Mouse (Mus musculus) erythroblast, embryonic 14.5 days (primary cell): ENCODE results near the gene Il27. TPM values are rescaled to one million over a fixed set of nuclear protein-coding genes. Genes with fewer than 3 reads are reported as not detected.

Experiments used
- H3K27me3 ChIP-seq: 2 replicates; pipeline ENCODE4 v1.6.1; 2012; ENCODE audit warnings: inconsistent platforms; ENCODE audit not compliant: control insufficient read depth
- H3K36me3 ChIP-seq: 2 replicates; pipeline ENCODE4 v1.6.1; 2012; ENCODE audit warnings: mild to moderate bottlenecking, inconsistent platforms; ENCODE audit not compliant: control insufficient read depth
- H3K4me1 ChIP-seq: 2 replicates; pipeline ENCODE4 v1.6.1; 2012; ENCODE audit warnings: inconsistent platforms; ENCODE audit not compliant: control insufficient read depth
- H3K4me3 ChIP-seq: replicated peaks from 2 replicates; pipeline ENCODE3; 2012; ENCODE audit warnings: moderate library complexity, mild to moderate bottlenecking, inconsistent platforms
- H3K9me3 ChIP-seq: 2 replicates; pipeline ENCODE4 v1.6.1; 2012; ENCODE audit warnings: low read length, inconsistent platforms, mixed read lengths; ENCODE audit not compliant: control insufficient read depth
- GATA1 ChIP-seq: IDR thresholded peaks from 2 replicates; pipeline ENCODE4 v1.6.1; 2012; ENCODE audit warnings: low read length, inconsistent platforms, mixed read lengths
- TAL1 ChIP-seq: IDR thresholded peaks from 3 replicates; pipeline ENCODE4 v1.6.1; 2012; ENCODE audit warnings: low read length, inconsistent platforms, mixed read lengths
- polyA plus RNA-seq: library from polyadenylated mRNA; stranded (reverse); fragments of >175 nt; gene quantifications from 2 replicates; pipeline ENCODE4 v1.2.3, GENCODE M21; 2012

Il27 gene
- polyA plus RNA-seq, 1 experiment, result not detected

- no peaks in the 10 kb centered on the region for H3K9me3 ChIP-seq
- H3K36me3 ChIP-seq, result no peaks in the 10 kb centered on the region
- peaks cover 17% of the 10 kb centered on the region for H3K4me1 ChIP-seq
- TF ChIP-seq TAL1 (no peak), GATA1 (no peak)
- no peak within 1 kb of the TSS for H3K4me3 ChIP-seq
- H3K27me3 ChIP-seq, result peaks cover 31% of the 10 kb centered on the region
These were observed 9.0 kb downstream of the Il27 start, which contains the start of gene Cln3 for GRCm38 (mm10) chr7:126585717-126586116. TSS of gene Cln3 (minus strand) at chr7:126585817.

DNA sequence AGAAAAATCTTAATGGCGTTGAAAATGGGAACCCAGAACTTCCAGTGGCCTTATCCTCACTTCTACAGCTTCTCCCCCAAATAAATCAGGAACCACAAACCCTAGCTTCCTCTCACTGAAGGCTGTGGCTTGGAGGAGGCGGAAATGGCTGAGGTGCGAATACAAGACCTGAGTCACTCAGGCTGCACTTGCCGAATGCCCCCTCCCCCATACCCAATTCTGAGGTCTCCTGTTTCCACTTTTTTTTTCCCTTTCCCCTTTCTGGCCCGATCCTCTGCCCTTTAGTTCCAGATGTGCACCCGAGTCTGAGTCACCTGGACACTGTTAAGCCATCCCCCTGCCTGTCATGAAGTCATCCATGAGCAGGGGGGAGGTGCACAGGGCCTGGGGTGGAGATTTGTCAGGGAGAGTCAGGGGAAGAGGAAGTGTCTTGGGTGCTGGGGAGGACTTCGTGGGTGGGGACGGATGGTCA is 10.2 kb downstream of the Il27 start, which contains the start of gene Apobr:
Gene Apobr (plus strand): TSS at position 437 of the 472 bp plus-strand sequence.
- peaks cover 31% of the 10 kb centered on the region for H3K27me3 ChIP-seq
- H3K9me3 ChIP-seq, result no peaks in the 10 kb centered on the region
- H3K4me3 ChIP-seq, result peak within 1 kb of the TSS; percentile 75
- TF ChIP-seq GATA1, result no peak
- H3K4me1 ChIP-seq, result peaks cover 17% of the 10 kb centered on the region
- H3K36me3 ChIP-seq, result no peaks in the 10 kb centered on the region; the same call in 1 of the 2 replicates

DNA sequence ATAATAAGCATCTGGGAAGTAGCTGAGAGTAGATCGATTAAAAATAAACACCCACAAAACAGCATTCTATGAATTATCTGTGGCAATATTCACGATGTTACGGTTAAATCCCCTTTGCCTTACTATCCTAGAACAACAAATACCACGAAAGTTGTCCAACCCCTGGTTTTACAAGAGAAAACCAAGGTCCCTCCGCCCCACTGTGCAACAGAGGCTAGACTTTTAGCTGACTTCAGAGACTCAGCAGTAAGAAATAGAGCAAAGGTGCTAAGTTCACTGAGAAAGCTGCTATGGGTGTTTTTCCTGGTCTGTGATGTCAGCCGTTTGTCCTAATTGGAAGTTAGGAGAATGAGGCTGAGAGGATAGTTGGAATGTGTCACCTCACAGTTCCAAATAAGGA is 11.0 kb downstream of the Il27 start:
- H3K27me3 ChIP-seq, result peaks cover 31% of the 10 kb centered on the region
- no peaks in the 10 kb centered on the region for H3K9me3 ChIP-seq
- no peaks in the 10 kb centered on the region; the same call in 1 of the 2 replicates for H3K36me3 ChIP-seq
- peaks cover 17% of the 10 kb centered on the region for H3K4me1 ChIP-seq
- TF ChIP-seq TAL1 (no peak), GATA1 (no peak)
- H3K4me3 ChIP-seq, result peak overlapping the region; percentile 75

DNA sequence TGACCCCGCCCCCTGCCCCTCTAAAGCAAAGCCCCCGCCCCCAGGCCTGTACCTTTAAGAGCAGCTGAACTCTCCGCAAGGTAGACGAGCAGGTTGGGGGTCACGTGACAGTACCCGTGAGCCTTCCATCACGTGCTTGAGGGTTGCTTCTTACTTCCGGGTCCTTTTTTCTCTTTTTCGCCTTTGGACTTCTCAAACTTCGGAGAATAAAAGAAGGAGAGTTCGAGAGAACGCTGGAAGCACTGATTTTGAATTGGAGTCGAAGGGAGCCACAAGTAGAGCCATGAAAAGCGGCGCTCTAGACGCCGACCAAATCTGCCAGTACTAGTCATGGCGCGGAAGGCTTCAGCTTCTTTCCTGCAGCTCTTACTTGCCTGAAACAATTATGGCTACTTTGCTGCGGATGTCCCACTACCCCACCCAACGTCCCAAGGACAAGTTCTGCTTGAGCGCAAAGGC is 11.5 kb downstream of the Il27 start:
- Histone ChIP-seq H3K27me3 (peaks cover 31% of the 10 kb centered on the region), H3K4me3 (peak overlapping the region; percentile 75), H3K9me3 (no peaks in the 10 kb centered on the region), H3K4me1 (peaks cover 17% of the 10 kb centered on the region), H3K36me3 (no peaks in the 10 kb centered on the region; the same call in 1 of the 2 replicates)
- TF ChIP-seq GATA1 (no peak), TAL1 (no peak)

DNA sequence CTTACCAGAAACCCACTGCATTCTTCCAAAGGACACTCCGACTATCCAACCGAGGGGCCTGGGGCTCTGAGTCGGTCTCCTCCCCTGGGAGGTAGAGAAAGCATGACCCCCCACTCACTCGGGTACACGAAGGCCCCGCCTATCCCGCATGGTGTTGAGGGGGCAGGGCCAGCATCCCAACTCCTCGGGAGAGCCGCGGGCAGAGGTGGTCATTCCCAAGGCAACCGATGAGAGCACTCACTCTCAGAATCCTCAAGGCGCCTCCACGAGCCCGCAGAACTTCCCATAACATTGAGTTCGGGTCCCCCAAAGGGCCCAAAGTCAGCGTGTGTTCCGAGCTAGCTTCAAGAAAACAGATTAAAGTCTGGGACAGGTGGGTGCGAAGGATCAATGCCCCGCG is 12.0 kb downstream of the Il27 start:
- TF ChIP-seq GATA1 (no peak), TAL1 (no peak)
- peaks cover 17% of the 10 kb centered on the region for H3K4me1 ChIP-seq
- no peaks in the 10 kb centered on the region for H3K9me3 ChIP-seq
- peak overlapping the region; percentile 75 for H3K4me3 ChIP-seq
- H3K27me3 ChIP-seq, result peaks cover 31% of the 10 kb centered on the region
- no peaks in the 10 kb centered on the region; the same call in 1 of the 2 replicates for H3K36me3 ChIP-seq

DNA sequence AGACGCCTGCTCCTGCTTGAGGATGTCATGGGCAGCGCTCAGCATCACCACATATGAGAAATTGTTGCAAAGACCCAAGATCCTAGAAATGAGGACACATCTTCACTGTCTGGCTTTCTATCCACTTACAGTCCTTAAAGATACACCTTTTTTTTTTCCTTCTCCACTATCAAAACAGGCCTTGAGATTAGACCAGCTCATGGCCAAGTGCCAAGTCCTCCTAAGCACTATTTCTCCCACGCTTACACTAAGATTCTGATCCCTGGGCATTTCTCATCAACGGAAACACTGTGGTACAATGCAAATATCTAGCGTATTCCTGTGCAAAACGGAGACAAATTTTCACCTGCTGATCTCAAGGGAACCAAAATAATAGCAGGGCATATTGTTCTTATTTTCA is 13.1 kb downstream of the Il27 start:
- H3K36me3 ChIP-seq, result no peaks in the 10 kb centered on the region; the same call in 1 of the 2 replicates
- TF ChIP-seq TAL1, result no peak
- TF ChIP-seq GATA1, result no peak
- H3K9me3 ChIP-seq, result no peaks in the 10 kb centered on the region
- peaks cover 21% of the 10 kb centered on the region for H3K27me3 ChIP-seq
- H3K4me3 ChIP-seq, result no peak overlapping the region
- peaks cover 17% of the 10 kb centered on the region for H3K4me1 ChIP-seq

DNA sequence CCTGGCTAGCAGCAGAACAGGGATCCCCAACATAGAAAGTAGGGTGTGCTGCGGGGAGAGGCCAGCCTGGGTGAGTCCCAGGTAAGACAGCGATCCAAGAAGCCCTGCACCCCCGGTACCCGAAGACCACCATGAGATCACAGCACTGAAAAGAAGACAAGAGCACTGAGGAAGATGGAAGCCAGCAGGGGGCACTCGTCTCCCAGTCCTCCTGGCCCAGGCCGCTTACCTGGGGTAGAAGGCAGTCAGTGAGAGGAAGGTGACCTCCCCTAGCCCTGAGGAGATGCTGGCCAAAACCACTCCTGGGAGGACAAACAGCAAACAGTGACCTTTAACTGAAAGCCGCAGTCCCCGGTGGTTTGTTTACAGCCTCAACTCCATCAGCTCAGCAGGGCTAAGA is 15.6 kb downstream of the Il27 start:
- peaks cover 2% of the 10 kb centered on the region; the same call in 1 of the 2 replicates for H3K36me3 ChIP-seq
- TF ChIP-seq TAL1 (no peak), GATA1 (no peak)
- no peak overlapping the region for H3K4me3 ChIP-seq
- peaks cover 17% of the 10 kb centered on the region for H3K4me1 ChIP-seq
- H3K9me3 ChIP-seq, result no peaks in the 10 kb centered on the region
- H3K27me3 ChIP-seq, result peaks cover under 1% of the 10 kb centered on the region; the same call in 1 of the 2 replicates

DNA sequence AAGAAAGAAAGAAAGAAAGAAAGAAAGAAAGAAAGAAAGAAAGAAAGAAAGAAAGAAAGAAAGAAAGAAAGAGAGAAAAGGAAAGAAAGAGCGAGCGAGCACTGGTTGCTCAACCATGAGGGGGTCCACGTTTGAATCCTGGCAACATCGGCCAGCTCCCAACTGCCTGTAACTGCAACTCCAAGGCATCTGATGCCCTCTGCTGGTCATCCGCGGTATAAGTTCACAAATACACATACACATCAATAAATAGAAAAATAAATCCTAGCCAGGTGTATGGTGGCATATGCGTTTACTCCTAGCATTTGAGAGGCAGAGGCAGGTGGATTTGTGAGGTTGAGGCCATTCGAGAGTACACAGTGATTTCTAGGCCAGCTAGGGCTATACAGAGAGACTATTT is 17.8 kb downstream of the Il27 start:
- H3K36me3 ChIP-seq, result peaks cover 9% of the 10 kb centered on the region
- TF ChIP-seq TAL1 (no peak), GATA1 (no peak)

GRCm38 (mm10) chr7:126566094-126566765 is 28.5 kb downstream of the Il27 start, which contains the start of gene Eif3c:
TSS of gene Eif3c (minus strand) at chr7:126566411.
- H3K36me3 ChIP-seq, result peaks cover 35% of the 10 kb centered on the region
- peaks cover 26% of the 10 kb centered on the region for H3K4me1 ChIP-seq
- no peaks in the 10 kb centered on the region for H3K9me3 ChIP-seq
- TF ChIP-seq GATA1 (no peak; the same call in 1 of the 2 replicates), TAL1 (no peak)
- H3K27me3 ChIP-seq, result no peaks in the 10 kb centered on the region
- H3K4me3 ChIP-seq, result peak within 1 kb of the TSS; percentile 89

More for the DNA sequence above, 17.8 kb downstream of the Il27 start:
- H3K9me3 ChIP-seq, result no peaks in the 10 kb centered on the region
- H3K27me3 ChIP-seq, result no peaks in the 10 kb centered on the region
- H3K4me1 ChIP-seq, result peaks cover under 1% of the 10 kb centered on the region
- no peak overlapping the region for H3K4me3 ChIP-seq
